Mouse (Mus musculus) heart, embryonic 15.5 days (tissue): Measurements from ENCODE around the gene Tenm4. TPM values are rescaled to one million over a fixed set of nuclear protein-coding genes. Genes with fewer than 3 reads are reported as not detected.

ENCODE experiments used
- ATAC-seq: fragments of 200-750 bp; cut with Nextera tagmentation; replicated peaks from 2 replicates; pipeline ENCODE4 v1.8.0; 2017; ENCODE audit warnings: low read depth, moderate TSS enrichment; ENCODE audit not compliant: insufficient number of reproducible peaks, insufficient read depth, low FRiP score
- H3K27ac ChIP-seq: fragments of 300-500 bp; sonication (generic); 2 replicates; pipeline ENCODE4 v1.5.1; 2015; ENCODE audit warnings: mild to moderate bottlenecking, inconsistent platforms
- H3K27me3 ChIP-seq: fragments of 300-500 bp; sonication (generic); 2 replicates; pipeline ENCODE4 v1.6.1; 2015; ENCODE audit warnings: inconsistent platforms
- H3K36me3 ChIP-seq: fragments of 300-500 bp; sonication (generic); 2 replicates; pipeline ENCODE4 v1.6.1; 2015; ENCODE audit warnings: mild to moderate bottlenecking, inconsistent platforms
- H3K4me1 ChIP-seq: fragments of 300-500 bp; sonication (generic); replicated peaks from 2 replicates; pipeline ENCODE4 v1.6.1; 2015; ENCODE audit warnings: inconsistent platforms
- H3K4me2 ChIP-seq: fragments of 300-500 bp; sonication (generic); 2 replicates; pipeline ENCODE4 v1.6.1; 2015; ENCODE audit warnings: inconsistent platforms, mild to moderate bottlenecking, moderate library complexity
- H3K4me3 ChIP-seq: fragments of 300-500 bp; sonication (generic); 2 replicates; pipeline ENCODE4 v1.5.1; 2015; ENCODE audit warnings: mild to moderate bottlenecking, inconsistent platforms
- H3K9ac ChIP-seq: fragments of 300-500 bp; sonication (generic); 2 replicates; pipeline ENCODE4 v1.6.1; 2015; ENCODE audit warnings: mild to moderate bottlenecking, inconsistent platforms
- H3K9me3 ChIP-seq: fragments of 300-500 bp; sonication (generic); replicated peaks from 2 replicates; pipeline ENCODE4 v1.6.1; 2016; ENCODE audit warnings: inconsistent platforms
- WGBS: fragments of 180-500 bp; shearing (Covaris S2); methylation state at CpG from one replicate; pipeline ENCODE4 v1.1.7; 2015; ENCODE audit warnings: mixed read lengths; 5-methylcytosine and 5-hydroxymethylcytosine counted together
- polyA plus RNA-seq: library from polyadenylated mRNA; unstranded; fragments of >200 nt; fragmentation: Nextera tagmentation; extraction: Ambion mirVana; gene quantifications from 2 replicates; pipeline ENCODE4 v1.2.1, GENCODE M21; 2015

Tenm4 gene
- polyA plus RNA-seq, 1 experiment from 2014 or later = 7.9 TPM

DNA sequence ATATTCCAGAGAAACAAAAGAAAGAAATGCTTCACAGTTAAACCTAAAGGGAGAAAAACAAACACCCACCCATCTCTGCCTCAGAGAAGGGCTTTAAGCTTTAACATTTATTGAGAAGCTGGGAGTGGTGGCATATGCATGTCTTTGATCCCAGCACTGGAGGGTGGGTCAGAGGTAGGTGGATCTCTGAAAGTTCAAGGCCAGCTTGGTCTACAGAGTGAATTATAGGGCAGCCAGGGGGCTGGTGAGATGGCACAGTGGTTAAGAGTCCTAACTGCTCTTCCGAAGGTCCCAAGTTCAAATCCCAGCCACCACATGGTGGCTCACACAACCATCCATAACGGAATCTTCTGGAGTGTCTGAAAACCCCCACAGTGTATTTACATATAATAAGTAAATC, 581.7 kb downstream of the Tenm4 start:
- Histone ChIP-seq H3K4me3 (no peak overlapping the region), H3K36me3 (no peaks in the 10 kb centered on the region), H3K4me1 (peaks cover 6% of the 10 kb centered on the region), H3K27ac (no peak overlapping the region), H3K9ac (no peak overlapping the region), H3K4me2 (no peak overlapping the region), H3K9me3 (no peaks in the 10 kb centered on the region), H3K27me3 (no peaks in the 10 kb centered on the region)
- WGBS = 90% methylated on average over 2 of the region's 2 CpGs
- ATAC-seq = no peak

DNA sequence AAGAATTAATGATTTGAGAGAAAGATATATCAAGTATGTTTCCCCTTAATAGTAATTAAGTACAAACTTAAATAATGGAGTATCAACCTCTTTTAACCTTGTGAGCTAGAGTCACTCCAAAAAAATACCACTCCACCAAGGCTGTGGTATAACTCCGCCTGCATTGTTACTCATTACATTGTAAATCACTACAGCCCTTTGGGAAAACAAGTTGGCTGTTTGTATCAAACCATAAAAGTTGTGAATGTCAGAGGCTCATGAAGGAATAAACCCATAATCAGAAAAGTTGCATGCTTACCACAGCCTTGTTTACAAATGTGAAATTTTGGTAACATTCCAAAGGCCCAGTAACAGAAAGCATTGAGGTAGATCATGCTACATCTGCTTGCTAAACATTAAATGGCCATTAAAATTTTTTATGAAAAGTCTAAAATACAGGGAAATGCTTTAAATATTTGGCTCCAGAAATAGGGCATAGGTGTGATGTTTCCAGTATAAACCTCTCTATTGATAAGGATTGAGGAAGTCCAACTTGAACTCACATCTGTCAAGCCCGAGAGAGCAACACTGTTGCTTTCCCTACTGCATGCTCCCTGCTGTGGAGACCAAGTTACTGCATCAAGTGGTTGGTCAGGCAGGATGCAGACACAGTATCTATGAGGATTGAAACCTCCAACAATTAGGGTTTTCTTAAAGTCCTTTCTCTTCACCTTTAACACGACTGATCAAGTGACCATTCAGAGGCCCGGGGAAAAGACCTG, 582.5 kb downstream of the Tenm4 start:
- Histone ChIP-seq H3K36me3 (no peaks in the 10 kb centered on the region), H3K4me2 (no peak overlapping the region), H3K27me3 (no peaks in the 10 kb centered on the region), H3K4me3 (no peak overlapping the region), H3K9ac (no peak overlapping the region), H3K27ac (no peak overlapping the region), H3K9me3 (no peaks in the 10 kb centered on the region), H3K4me1 (peaks cover 6% of the 10 kb centered on the region)
- no peak for ATAC-seq
- whole genome bisulfite sequencing = 52% methylated on average over 4 of the region's 4 CpGs

DNA sequence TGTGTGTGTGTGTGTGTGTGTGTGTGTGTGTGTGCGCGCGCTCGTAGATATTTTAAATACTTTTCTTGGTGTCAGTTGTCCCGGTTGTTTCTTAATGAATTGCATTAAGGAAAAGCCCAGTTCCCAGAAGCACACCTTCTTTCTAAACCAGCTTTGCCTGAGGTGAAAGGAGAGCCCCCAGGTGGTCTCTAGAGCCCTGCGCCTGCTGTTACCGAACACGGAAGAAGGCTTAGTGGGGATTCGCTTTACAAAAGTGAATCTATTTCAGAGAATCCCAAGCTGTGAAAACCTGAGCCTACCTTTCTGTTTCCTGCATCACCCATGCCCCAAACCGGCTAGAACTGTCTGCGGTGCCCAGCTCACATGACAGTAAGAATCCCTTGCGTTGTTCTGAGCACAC, 583.1 kb downstream of the Tenm4 start:
- WGBS = 53% methylated on average over 12 of the region's 12 CpGs
- Histone ChIP-seq H3K4me2 (no peak overlapping the region), H3K4me1 (peaks cover 6% of the 10 kb centered on the region), H3K27me3 (no peaks in the 10 kb centered on the region), H3K9me3 (no peaks in the 10 kb centered on the region), H3K9ac (no peak overlapping the region), H3K4me3 (no peak overlapping the region), H3K36me3 (no peaks in the 10 kb centered on the region), H3K27ac (no peak overlapping the region)
- ATAC-seq = no peak

DNA sequence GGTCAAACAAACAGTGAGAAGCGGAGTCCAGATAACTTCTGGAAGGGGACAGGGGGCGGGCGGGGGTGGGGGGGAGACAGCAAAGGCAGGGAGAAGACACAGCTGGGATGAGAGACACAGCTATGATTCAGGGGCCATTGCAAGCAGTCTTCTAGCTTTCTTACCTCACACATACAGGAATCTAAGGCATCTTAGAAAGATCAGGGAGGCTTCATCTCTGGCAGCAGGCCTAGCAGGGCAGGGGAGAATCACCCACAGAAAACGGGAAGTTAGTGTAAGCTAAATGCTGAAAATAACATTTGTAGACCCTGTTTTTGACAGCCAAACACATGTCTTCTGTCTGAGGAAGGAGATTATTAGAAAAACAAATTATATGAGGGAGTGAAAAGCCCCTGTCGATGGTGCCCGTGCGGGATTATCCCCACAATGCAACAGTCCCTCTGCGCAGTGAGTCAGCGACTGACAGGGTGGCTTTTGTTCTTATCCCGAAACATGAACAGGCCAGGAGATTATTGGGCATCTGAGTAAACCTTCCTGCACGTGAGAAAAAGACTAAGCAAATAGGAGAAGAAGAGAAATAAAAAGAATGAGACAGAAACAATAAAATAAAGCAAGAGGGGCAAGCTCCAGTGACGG, 584.5 kb downstream of the Tenm4 start:
- Histone ChIP-seq H3K27me3 (no peaks in the 10 kb centered on the region), H3K36me3 (no peaks in the 10 kb centered on the region), H3K4me2 (no peak overlapping the region), H3K4me3 (no peak overlapping the region), H3K4me1 (peaks cover 6% of the 10 kb centered on the region), H3K9ac (no peak overlapping the region), H3K9me3 (no peaks in the 10 kb centered on the region), H3K27ac (0 out of 2 replicates have a peak overlapping the region, but pooled peaks have one; percentile 34)
- 51% methylated on average over 12 of the region's 12 CpGs for WGBS
- no peak for ATAC-seq

DNA sequence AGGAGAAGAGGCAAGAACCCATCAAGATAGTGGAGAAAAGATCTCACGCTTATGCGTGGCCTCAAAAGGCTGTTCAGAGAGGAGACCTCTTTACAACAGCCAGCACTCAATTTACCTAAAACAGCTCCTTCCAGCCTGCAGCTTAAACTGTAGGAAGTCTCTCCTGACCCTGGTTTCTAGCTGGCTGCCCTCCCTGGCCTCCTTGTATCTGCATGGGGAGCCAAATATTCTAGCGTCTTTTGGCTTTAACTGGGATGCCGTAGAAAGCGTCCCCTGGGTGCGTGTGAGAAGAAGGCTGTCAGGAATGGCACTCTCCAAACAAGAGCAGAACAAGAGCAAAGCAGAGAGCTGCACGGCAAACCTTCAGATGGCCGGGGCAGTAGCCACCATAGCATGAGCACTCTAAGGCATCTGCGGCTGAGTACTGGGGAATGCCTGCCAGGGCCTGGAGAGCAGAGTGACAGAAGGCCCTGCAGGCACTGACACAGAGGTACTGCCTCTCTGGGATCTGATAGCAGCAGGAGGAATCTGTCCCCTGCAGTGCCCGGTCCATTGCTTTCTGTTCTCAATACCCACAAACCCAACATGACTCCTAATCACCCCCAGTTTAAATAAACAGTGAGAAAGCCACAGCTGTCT, 585.2 kb downstream of the Tenm4 start:
- H3K4me1 ChIP-seq = peaks cover 6% of the 10 kb centered on the region
- no peak overlapping the region for H3K9ac ChIP-seq
- peak overlapping the region; percentile 38; the same call in 1 of the 2 replicates for H3K27ac ChIP-seq
- no peaks in the 10 kb centered on the region for H3K36me3 ChIP-seq
- H3K4me3 ChIP-seq = no peak overlapping the region
- no peaks in the 10 kb centered on the region for H3K9me3 ChIP-seq
- H3K27me3 ChIP-seq = no peaks in the 10 kb centered on the region
- 37% methylated on average over 10 of the region's 10 CpGs for WGBS
- no peak for ATAC-seq
- no peak overlapping the region for H3K4me2 ChIP-seq

DNA sequence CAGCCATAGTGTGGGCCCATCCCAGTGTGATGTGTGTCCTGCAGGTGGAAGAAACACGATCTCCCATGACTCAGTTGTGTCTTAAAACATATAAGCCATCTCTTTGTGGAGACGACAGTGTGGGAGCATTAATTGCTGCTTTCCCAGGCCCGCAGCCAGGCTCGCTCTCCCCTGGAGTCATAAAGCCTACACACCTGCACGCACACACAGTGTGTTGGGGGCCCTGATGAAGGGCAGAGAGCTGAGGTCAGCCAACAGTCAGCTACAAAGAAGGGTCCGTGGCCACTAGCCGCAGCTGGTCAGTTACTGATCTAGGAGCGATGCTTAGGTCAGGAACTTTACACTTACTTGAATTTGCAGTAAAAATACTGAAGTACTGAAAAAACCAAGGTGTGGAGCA, 586.0 kb downstream of the Tenm4 start:
- 81% methylated on average over 8 of the region's 8 CpGs for WGBS
- Histone ChIP-seq H3K4me3 (no peak overlapping the region), H3K9me3 (no peaks in the 10 kb centered on the region), H3K36me3 (no peaks in the 10 kb centered on the region), H3K27ac (no peak overlapping the region), H3K9ac (no peak overlapping the region), H3K27me3 (no peaks in the 10 kb centered on the region), H3K4me2 (no peak overlapping the region), H3K4me1 (peaks cover 6% of the 10 kb centered on the region)
- ATAC-seq = no peak

DNA sequence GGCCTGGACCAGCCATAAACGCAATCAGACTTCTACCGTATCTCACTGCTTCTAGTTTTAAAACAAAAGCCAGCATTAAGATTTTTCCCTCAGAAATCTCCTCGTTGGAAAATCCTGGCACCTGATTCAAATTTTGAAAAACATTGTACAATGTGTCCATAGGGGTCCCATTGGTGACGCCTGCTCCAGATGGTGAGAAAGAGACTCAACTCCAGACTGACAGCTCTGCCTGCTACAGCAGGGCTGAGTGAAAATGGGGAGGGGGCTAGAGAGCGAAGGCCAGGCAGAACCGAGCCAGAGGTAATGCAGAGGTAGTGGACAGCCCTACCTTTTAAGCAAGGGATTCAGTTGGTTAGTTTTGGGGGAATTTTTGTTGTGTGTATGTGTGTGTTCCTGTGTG, 589.2 kb downstream of the Tenm4 start:
- no peak overlapping the region for H3K27ac ChIP-seq
- H3K4me2 ChIP-seq = no peak overlapping the region
- H3K4me1 ChIP-seq = peaks cover 13% of the 10 kb centered on the region
- H3K9me3 ChIP-seq = no peaks in the 10 kb centered on the region
- no peak overlapping the region for H3K4me3 ChIP-seq
- ATAC-seq = no peak
- H3K9ac ChIP-seq = no peak overlapping the region
- no peaks in the 10 kb centered on the region for H3K27me3 ChIP-seq
- H3K36me3 ChIP-seq = no peaks in the 10 kb centered on the region
- WGBS = 77% methylated on average over 6 of the region's 6 CpGs

DNA sequence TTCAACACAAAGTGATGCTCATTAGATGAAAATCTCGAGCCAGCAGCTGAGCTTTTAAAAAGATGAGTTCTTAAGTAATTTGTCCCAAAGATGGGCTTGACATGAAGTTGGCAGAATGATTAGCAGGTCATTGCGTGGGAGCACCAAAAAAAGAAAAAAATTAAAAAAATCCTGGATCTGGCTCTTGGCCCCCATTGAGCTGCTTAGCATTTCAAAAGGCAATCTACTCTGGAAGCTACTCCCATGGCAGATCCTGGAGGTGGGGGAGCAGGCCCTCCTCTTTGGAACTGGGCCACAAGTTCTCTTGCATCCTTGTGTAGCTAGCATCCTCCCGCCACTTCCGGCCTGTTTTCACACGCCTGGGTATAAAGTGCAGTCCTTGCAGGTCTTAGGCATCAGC, 590.1 kb downstream of the Tenm4 start:
- Histone ChIP-seq H3K9ac (no peak overlapping the region), H3K9me3 (no peaks in the 10 kb centered on the region), H3K27ac (no peak overlapping the region), H3K4me3 (no peak overlapping the region), H3K36me3 (no peaks in the 10 kb centered on the region), H3K27me3 (no peaks in the 10 kb centered on the region), H3K4me2 (no peak overlapping the region), H3K4me1 (peaks cover 15% of the 10 kb centered on the region)
- 66% methylated on average over 5 of the region's 5 CpGs for WGBS
- no peak for ATAC-seq

DNA sequence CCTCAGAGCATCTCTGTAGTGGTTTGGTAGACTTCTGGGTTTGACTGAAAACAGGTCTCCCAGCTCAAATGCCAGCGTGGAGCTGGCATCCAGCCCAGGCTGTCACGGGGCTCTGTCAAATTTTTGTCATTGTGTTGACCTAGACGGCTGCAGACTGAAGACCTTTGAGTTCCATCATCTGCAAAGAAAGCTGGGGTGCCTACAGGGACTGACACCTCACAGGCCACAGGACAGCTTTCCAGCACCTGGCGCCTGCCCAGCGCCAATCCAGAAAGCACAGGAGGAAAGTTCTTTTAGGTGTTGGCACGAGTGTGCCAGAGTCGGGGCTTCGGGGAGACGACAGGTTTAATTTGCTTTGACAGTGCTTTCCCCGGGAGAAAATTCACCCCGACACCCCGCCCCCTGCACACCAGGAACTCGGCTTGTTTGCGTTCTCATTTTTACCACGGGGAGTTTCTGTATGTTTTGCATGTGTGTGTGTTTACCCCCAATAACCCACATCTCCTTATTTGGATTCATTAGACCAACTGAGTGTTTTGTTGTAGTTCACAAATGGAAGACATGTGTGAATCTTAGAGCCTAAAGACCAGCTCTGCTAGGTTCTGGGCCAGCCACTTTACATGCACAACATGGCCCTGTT, 594.4 kb downstream of the Tenm4 start:
- Histone ChIP-seq H3K9ac (no peak overlapping the region), H3K4me3 (no peak overlapping the region), H3K4me2 (peak overlapping the region; percentile 29), H3K4me1 (peaks cover 12% of the 10 kb centered on the region), H3K27ac (peak overlapping the region; percentile 15; the same call in 1 of the 2 replicates), H3K27me3 (no peaks in the 10 kb centered on the region), H3K9me3 (no peaks in the 10 kb centered on the region), H3K36me3 (no peaks in the 10 kb centered on the region)
- ATAC-seq = no peak; the same call in 1 of the 2 replicates
- WGBS = 38% methylated on average over 15 of the region's 15 CpGs

DNA sequence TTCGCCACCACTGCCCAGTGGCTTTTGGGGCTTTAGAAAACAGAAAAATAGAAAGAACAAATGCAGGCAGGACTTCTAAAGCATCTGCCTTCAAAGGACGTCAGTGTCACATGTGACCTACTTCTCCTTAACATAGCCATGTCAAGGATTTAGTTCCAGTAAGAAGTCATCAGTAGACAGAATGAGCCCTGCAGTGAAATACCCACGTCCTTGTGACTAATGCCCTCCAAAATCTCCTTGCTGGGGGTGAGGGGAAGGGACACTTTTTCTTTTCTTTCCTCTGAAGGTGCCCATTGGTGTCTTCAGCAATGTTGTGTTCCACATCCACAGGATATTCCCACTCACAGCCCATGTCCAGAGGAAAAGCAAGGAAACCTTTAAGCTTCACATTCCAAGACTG, 596.0 kb downstream of the Tenm4 start:
- H3K9me3 ChIP-seq = no peaks in the 10 kb centered on the region
- WGBS = 77% methylated on average over 3 of the region's 3 CpGs
- no peak for ATAC-seq
- H3K36me3 ChIP-seq = no peaks in the 10 kb centered on the region
- no peaks in the 10 kb centered on the region for H3K27me3 ChIP-seq
- no peak overlapping the region for H3K4me2 ChIP-seq
- no peak overlapping the region for H3K4me3 ChIP-seq
- H3K9ac ChIP-seq = no peak overlapping the region
- H3K4me1 ChIP-seq = peaks cover 12% of the 10 kb centered on the region
- no peak overlapping the region for H3K27ac ChIP-seq

DNA sequence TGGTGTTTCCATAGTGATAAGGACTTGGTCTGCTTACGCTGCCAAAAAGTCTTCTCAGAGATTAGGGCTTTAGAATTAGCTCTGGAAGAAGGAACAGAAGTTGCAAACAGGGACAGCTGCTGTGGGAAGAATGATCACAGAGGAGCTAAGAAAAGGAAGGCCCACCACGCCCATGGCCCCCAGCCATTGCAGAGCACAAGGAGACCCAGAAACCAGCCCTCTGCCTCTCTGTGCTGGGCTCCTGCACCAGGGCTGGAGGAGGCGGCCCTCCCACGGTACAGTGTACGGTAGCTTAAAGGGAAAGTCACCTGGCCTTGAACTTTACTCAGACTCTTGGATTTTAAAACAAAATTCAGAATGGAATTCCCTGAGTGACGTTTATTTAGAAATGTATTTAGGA, 597.7 kb downstream of the Tenm4 start:
- no peak overlapping the region for H3K4me2 ChIP-seq
- 81% methylated on average over 6 of the region's 6 CpGs for WGBS
- H3K9ac ChIP-seq = no peak overlapping the region
- no peak overlapping the region for H3K4me3 ChIP-seq
- no peaks in the 10 kb centered on the region for H3K9me3 ChIP-seq
- H3K27ac ChIP-seq = no peak overlapping the region
- H3K4me1 ChIP-seq = peaks cover 14% of the 10 kb centered on the region
- ATAC-seq = no peak
- no peaks in the 10 kb centered on the region for H3K36me3 ChIP-seq
- no peaks in the 10 kb centered on the region for H3K27me3 ChIP-seq
